In the genomic region with DNA sequence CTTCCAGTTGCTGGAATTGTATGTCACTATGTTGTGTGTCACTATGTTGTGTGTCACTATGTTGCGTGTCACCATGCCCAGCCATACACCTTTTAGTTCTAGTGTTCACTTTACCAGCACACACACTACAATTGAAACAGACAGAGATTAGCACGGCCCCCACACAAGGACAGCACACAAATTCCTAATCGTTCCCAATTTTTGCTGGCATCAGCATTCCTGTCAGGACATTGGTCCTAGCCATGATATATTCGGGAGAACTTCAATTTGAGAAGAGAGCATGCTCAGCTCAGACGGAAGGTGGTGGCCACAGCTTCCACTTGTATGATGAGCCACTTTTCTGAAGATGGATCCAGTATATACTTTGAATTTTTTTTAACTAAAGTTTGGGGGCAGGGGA, we compare ENCODE assay signal across 17 mouse cellular contexts. TPM values are rescaled to one million over a fixed set of nuclear protein-coding genes. Genes with fewer than 3 reads are reported as not detected.
"Had no signal": no experiment of that assay in that cellular context is flagged by ENCODE, and none has a peak within 500 bp of the region (broad histone marks: within the 10 kb centered on the region; RNA-seq: fewer than 3 reads in every experiment).

No protein-coding gene starts in this region.

- H3K27ac ChIP-seq: neural tube, embryonic 13.5 days; neural tube, embryonic 15.5 days; stomach, embryonic 15.5 days; stomach, postnatal 0 days had no signal

- H3K9ac ChIP-seq: neural tube, embryonic 13.5 days; neural tube, embryonic 15.5 days; stomach, embryonic 15.5 days had no signal

- H3K36me3 ChIP-seq: stomach, embryonic 15.5 days had no signal

- H3K4me3 ChIP-seq: neural tube, embryonic 13.5 days; neural tube, embryonic 15.5 days; stomach, embryonic 15.5 days had no signal

- H3K27me3 ChIP-seq: neural tube, embryonic 13.5 days; neural tube, embryonic 15.5 days; stomach, embryonic 15.5 days had no signal

- DNase-seq: retina, postnatal 1 day; right cerebral cortex, adult 18-20 months; right cerebral cortex, postnatal 14 days; right cerebral cortex, postnatal 25 days; right cerebral cortex, postnatal 4 days; spleen, adult 18-20 months; thymus, adult 18-20 months; thymus, adult 2 months; thymus, postnatal 14 days; thymus, postnatal 25 days; thymus, postnatal 36 days; thymus, postnatal 4 days had no signal

- H3K9me3 ChIP-seq: neural tube, embryonic 13.5 days; neural tube, embryonic 15.5 days; stomach, embryonic 15.5 days had no signal

- H3K4me2 ChIP-seq: neural tube, embryonic 13.5 days; neural tube, embryonic 15.5 days; stomach, embryonic 15.5 days had no signal

RNA-seq across cellular contexts. Expression of gene Tmem121b, which starts 31.2 kb away (rescaled TPM):
- total RNA-seq: neutrophil, adult 5-6 weeks had no signal
